Mouse (Mus musculus): ENCODE data around the gene Med16.

DNA sequence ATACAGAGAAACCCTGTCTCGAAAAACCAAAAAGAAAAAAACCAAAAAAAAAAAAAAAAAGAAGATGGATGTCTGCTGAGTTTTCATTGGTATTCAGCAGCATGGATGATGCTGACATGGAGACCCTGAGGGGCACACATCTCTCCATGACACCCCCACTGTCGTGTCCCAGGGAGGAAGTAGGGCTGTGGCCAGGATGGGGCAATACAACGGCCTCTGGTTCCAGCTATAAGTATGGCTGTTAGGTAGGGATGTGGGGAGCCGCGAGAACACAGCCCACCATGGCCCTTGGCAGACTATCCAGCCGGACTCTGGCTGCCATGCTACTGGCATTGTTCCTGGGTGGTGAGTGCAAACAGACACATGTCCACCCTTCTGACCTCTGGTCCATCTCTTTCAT lies 22.7 kb downstream of the Med16 start, which contains the start of gene Elane:
- no peak for TF ChIP-seq ZNF384 (IDR thresholded peaks at IDR 0.05; ENCODE audit: low read depth, low read length)
- TF ChIP-seq MAFK (IDR thresholded peaks at IDR 0.05; ENCODE audit: insufficient read depth, low read depth, low read length), result no peak
- TF ChIP-seq ZC3H11A (IDR thresholded peaks at IDR 0.05; ENCODE audit: borderline replicate concordance, low read depth, low read length), result no peak
- TF ChIP-seq HCFC1 (IDR thresholded peaks at IDR 0.05; ENCODE audit: borderline replicate concordance, insufficient read depth, low read length), result no peak
